Mouse (Mus musculus) midbrain, embryonic 13.5 days (tissue): ENCODE data around the gene Hes3. TPM values are rescaled to one million over a fixed set of nuclear protein-coding genes. Genes with fewer than 3 reads are reported as not detected.

Source experiments
- ATAC-seq: fragments of 200-750 bp; cut with Nextera tagmentation; 2 replicates; pipeline ENCODE4 v1.8.0; 2017; ENCODE audit warnings: mild to moderate bottlenecking, moderate TSS enrichment, moderate library complexity
- H3K27ac ChIP-seq: fragments of 300-500 bp; sonication (generic); 2 replicates; pipeline ENCODE4 v1.5.1; 2015; ENCODE audit warnings: inconsistent platforms, mild to moderate bottlenecking, moderate library complexity
- H3K27me3 ChIP-seq: fragments of 300-500 bp; sonication (generic); 2 replicates; pipeline ENCODE4 v1.6.1; 2015; ENCODE audit warnings: mild to moderate bottlenecking, inconsistent platforms
- H3K36me3 ChIP-seq: fragments of 300-500 bp; sonication (generic); 2 replicates; pipeline ENCODE4 v1.6.1; 2015; ENCODE audit warnings: mild to moderate bottlenecking, inconsistent platforms
- H3K4me1 ChIP-seq: fragments of 300-500 bp; sonication (generic); replicated peaks from 2 replicates; pipeline ENCODE4 v1.6.1; 2015; ENCODE audit warnings: inconsistent platforms
- H3K4me2 ChIP-seq: fragments of 300-500 bp; sonication (generic); replicated peaks from 2 replicates; pipeline ENCODE4 v1.6.1; 2015; ENCODE audit warnings: moderate library complexity, mild to moderate bottlenecking, inconsistent platforms
- H3K4me3 ChIP-seq: fragments of 300-500 bp; sonication (generic); replicated peaks from 2 replicates; pipeline ENCODE4 v1.5.1; 2015; ENCODE audit warnings: mild to moderate bottlenecking, inconsistent platforms
- H3K9ac ChIP-seq: fragments of 300-500 bp; sonication (generic); replicated peaks from 2 replicates; pipeline ENCODE4 v1.6.1; 2015; ENCODE audit warnings: mild to moderate bottlenecking, inconsistent platforms
- H3K9me3 ChIP-seq: fragments of 300-500 bp; sonication (generic); 2 replicates; pipeline ENCODE4 v1.6.1; 2016; ENCODE audit warnings: mild to moderate bottlenecking, inconsistent platforms
- WGBS: fragments of 180-500 bp; shearing (Covaris S2); methylation state at CpG from one replicate; pipeline ENCODE4 v1.1.7; 2015; 5-methylcytosine and 5-hydroxymethylcytosine counted together
- polyA plus RNA-seq: library from polyadenylated mRNA; unstranded; fragments of >200 nt; fragmentation: Nextera tagmentation; extraction: Ambion mirVana; gene quantifications from 2 replicates; pipeline ENCODE4 v1.2.1, GENCODE M21; 2015

The Hes3 gene
- polyA plus RNA-seq, 1 experiment from 2014 or later = 1.4 TPM

DNA sequence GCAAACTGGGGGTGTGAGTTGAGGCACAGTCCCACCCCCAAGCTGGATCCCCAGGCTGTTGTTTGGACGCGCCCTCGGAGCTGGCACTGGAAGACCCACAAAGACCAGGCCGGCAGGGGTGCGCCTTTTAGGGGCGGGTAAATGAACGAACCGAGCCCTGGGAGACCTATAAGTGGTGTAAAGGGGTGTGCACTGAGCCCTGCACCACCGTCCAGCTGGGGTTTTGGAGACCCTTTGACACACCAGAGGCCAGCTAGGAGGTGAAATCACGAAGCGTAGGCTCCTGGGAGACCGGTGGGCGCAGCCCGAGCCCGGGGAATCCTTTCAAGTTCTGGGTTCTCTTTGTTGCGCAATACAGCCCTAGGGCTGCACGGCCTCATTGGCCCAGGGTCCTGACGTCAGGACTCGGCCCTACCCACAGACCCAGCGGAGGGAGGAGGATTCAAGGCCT lies 16.8 kb downstream of the Hes3 start:
- Histone ChIP-seq H3K4me1 (peaks cover 21% of the 10 kb centered on the region), H3K27me3 (peaks cover 85% of the 10 kb centered on the region), H3K4me2 (peak overlapping the region; percentile 87), H3K9ac (peak overlapping the region; percentile 82), H3K9me3 (no peaks in the 10 kb centered on the region), H3K36me3 (no peaks in the 10 kb centered on the region), H3K4me3 (peak overlapping the region; percentile 57), H3K27ac (peak overlapping the region; percentile 67)
- ATAC-seq = peak; percentile 44
- under 1% methylated on average over 20 of the region's 20 CpGs for WGBS

GRCm38 (mm10) chr4:152273621-152274236 lies 17.7 kb downstream of the Hes3 start, which contains the start of gene Gpr153:
Gene Gpr153 (plus strand): TSS chr4:152274232.
- peak within 1 kb of the TSS; percentile 67 for H3K27ac ChIP-seq
- peaks cover 80% of the 10 kb centered on the region for H3K27me3 ChIP-seq
- H3K36me3 ChIP-seq = no peaks in the 10 kb centered on the region

DNA sequence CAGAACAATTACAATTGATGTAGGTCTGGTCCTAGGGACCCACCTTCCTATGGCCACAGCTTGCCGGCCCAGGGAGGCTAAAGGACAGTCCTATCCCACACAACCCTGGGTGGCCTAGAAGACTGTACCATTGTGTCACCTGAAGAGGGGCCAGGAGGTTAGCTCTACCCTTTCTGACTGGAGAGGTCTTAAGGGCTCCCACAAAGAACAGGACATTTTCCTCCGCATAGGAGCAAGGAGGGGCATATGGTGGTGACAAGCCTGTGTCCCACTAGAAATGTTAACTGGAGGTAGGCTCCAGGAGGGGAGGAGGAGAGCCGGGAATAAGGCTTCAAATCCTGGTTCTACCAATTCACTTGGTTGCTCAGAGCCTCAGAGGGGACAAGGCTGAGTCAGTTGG lies 18.3 kb downstream of the Hes3 start:
- ATAC-seq = peak; percentile 21; the same call in 1 of the 2 replicates
- WGBS = 24% methylated on average over 3 of the region's 3 CpGs
- H3K4me1 ChIP-seq = peaks cover 21% of the 10 kb centered on the region
- H3K9me3 ChIP-seq = no peaks in the 10 kb centered on the region
- H3K4me3 ChIP-seq = no peak overlapping the region; the same call in 1 of the 2 replicates
- H3K27me3 ChIP-seq = peaks cover 78% of the 10 kb centered on the region
- H3K27ac ChIP-seq = peak overlapping the region; percentile 67
- peak overlapping the region; percentile 87 for H3K4me2 ChIP-seq
- H3K9ac ChIP-seq = no peak overlapping the region; the same call in 1 of the 2 replicates
- peaks cover 2% of the 10 kb centered on the region for H3K36me3 ChIP-seq

More at GRCm38 (mm10) chr4:152273621-152274236, 17.7 kb downstream of the Hes3 start, which contains the start of gene Gpr153:
- Histone ChIP-seq H3K4me2 (peak within 1 kb of the TSS; percentile 87), H3K4me1 (peaks cover 21% of the 10 kb centered on the region), H3K4me3 (peak within 1 kb of the TSS; percentile 57), H3K9ac (peak within 1 kb of the TSS; percentile 82), H3K9me3 (no peaks in the 10 kb centered on the region)
- peak; percentile 74 for ATAC-seq
- WGBS = 2% methylated on average over 30 of the region's 48 CpGs

- 0 out of 2 replicates have a peak overlapping the region, but pooled peaks have one; percentile 12 for H3K27ac ChIP-seq
- peaks cover 4% of the 10 kb centered on the region for H3K36me3 ChIP-seq
- H3K9me3 ChIP-seq = no peaks in the 10 kb centered on the region
- H3K27me3 ChIP-seq = peaks cover 73% of the 10 kb centered on the region
- ATAC-seq = 0 out of 2 replicates have a peak, but pooled peaks have one; percentile 3
- H3K4me3 ChIP-seq = no peak overlapping the region
- WGBS = 30% methylated on average over 9 of the region's 9 CpGs
- no peak overlapping the region for H3K4me2 ChIP-seq
- no peak overlapping the region for H3K9ac ChIP-seq
- peaks cover 21% of the 10 kb centered on the region for H3K4me1 ChIP-seq
Observed at GRCm38 (mm10) chr4:152272449-152273049, 18.9 kb downstream of the Hes3 start.

GRCm38 (mm10) chr4:152272006-152272405 lies 19.5 kb downstream of the Hes3 start:
- Histone ChIP-seq H3K4me2 (no peak overlapping the region), H3K4me1 (peaks cover 21% of the 10 kb centered on the region), H3K9me3 (no peaks in the 10 kb centered on the region), H3K4me3 (no peak overlapping the region), H3K36me3 (peaks cover 4% of the 10 kb centered on the region), H3K9ac (no peak overlapping the region), H3K27me3 (peaks cover 68% of the 10 kb centered on the region), H3K27ac (no peak overlapping the region)
- 69% methylated on average over 7 of the region's 7 CpGs for WGBS
- ATAC-seq = no peak

GRCm38 (mm10) chr4:152271334-152271733 lies 20.1 kb downstream of the Hes3 start:
- Histone ChIP-seq H3K4me2 (no peak overlapping the region), H3K4me1 (peaks cover 21% of the 10 kb centered on the region), H3K9me3 (no peaks in the 10 kb centered on the region), H3K9ac (no peak overlapping the region), H3K4me3 (no peak overlapping the region), H3K36me3 (peaks cover 4% of the 10 kb centered on the region), H3K27ac (no peak overlapping the region), H3K27me3 (peaks cover 61% of the 10 kb centered on the region)
- ATAC-seq = no peak
- 87% methylated on average over 11 of the region's 11 CpGs for WGBS

GRCm38 (mm10) chr4:152270599-152270998 lies 20.9 kb downstream of the Hes3 start:
- no peak for ATAC-seq
- peaks cover 54% of the 10 kb centered on the region for H3K27me3 ChIP-seq
- no peak overlapping the region for H3K27ac ChIP-seq
- H3K9ac ChIP-seq = no peak overlapping the region
- H3K9me3 ChIP-seq = no peaks in the 10 kb centered on the region
- no peak overlapping the region for H3K4me3 ChIP-seq
- peaks cover 4% of the 10 kb centered on the region for H3K36me3 ChIP-seq
- H3K4me2 ChIP-seq = no peak overlapping the region
- peaks cover 29% of the 10 kb centered on the region for H3K4me1 ChIP-seq
- WGBS = 82% methylated on average over 9 of the region's 9 CpGs

- ATAC-seq = no peak
- H3K4me2 ChIP-seq = no peak overlapping the region
- H3K27me3 ChIP-seq = peaks cover 48% of the 10 kb centered on the region
- WGBS = 85% methylated on average over 13 of the region's 13 CpGs
- H3K27ac ChIP-seq = no peak overlapping the region
- no peaks in the 10 kb centered on the region for H3K9me3 ChIP-seq
- peaks cover 25% of the 10 kb centered on the region for H3K4me1 ChIP-seq
- H3K36me3 ChIP-seq = peaks cover 6% of the 10 kb centered on the region
- no peak overlapping the region for H3K4me3 ChIP-seq
- H3K9ac ChIP-seq = no peak overlapping the region
Observed at GRCm38 (mm10) chr4:152269967-152270366, 21.5 kb downstream of the Hes3 start.

- H3K27me3 ChIP-seq = peaks cover 31% of the 10 kb centered on the region
- no peaks in the 10 kb centered on the region for H3K9me3 ChIP-seq
- H3K4me2 ChIP-seq = no peak overlapping the region
- peaks cover 7% of the 10 kb centered on the region for H3K36me3 ChIP-seq
- ATAC-seq = no peak
- no peak overlapping the region for H3K27ac ChIP-seq
- no peak overlapping the region for H3K4me3 ChIP-seq
- 84% methylated on average over 13 of the region's 13 CpGs for WGBS
- H3K9ac ChIP-seq = no peak overlapping the region
- peaks cover 19% of the 10 kb centered on the region for H3K4me1 ChIP-seq
Observed at GRCm38 (mm10) chr4:152267748-152268369, 23.6 kb downstream of the Hes3 start.

GRCm38 (mm10) chr4:152266236-152266895 lies 25.1 kb downstream of the Hes3 start:
- peaks cover 16% of the 10 kb centered on the region; the same call in 1 of the 2 replicates for H3K27me3 ChIP-seq
- ATAC-seq = no peak
- H3K4me1 ChIP-seq = peaks cover 19% of the 10 kb centered on the region
- H3K36me3 ChIP-seq = peaks cover 7% of the 10 kb centered on the region
- no peak overlapping the region for H3K9ac ChIP-seq
- WGBS = 71% methylated on average over 10 of the region's 10 CpGs
- H3K27ac ChIP-seq = no peak overlapping the region
- H3K4me3 ChIP-seq = no peak overlapping the region
- no peaks in the 10 kb centered on the region for H3K9me3 ChIP-seq
- no peak overlapping the region for H3K4me2 ChIP-seq

DNA sequence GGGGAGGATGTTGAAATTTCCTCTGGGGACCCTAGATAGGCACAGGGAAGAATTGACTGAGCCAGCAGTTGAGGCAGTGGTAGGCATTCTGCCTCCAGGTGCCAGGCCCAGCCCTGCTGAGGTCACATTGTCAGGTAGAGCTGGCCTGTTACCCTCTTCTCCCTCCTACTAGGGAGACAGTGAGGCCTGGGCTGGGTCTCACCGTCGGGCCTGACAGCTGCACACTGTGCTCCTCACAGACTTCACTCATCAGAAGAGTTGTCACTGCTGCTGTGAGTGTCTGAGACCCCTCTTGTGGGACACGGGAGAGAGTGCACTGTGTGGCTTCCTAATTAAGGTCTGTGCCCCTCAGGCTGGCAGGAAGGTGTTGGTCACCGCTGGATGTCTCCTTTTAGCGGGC lies 25.7 kb downstream of the Hes3 start:
- ATAC-seq = no peak
- 63% methylated on average over 5 of the region's 5 CpGs for WGBS
- peaks cover 12% of the 10 kb centered on the region for H3K36me3 ChIP-seq
- no peak overlapping the region for H3K4me3 ChIP-seq
- H3K4me2 ChIP-seq = no peak overlapping the region
- peaks cover 19% of the 10 kb centered on the region for H3K4me1 ChIP-seq
- no peak overlapping the region for H3K27ac ChIP-seq
- peaks cover 10% of the 10 kb centered on the region; the same call in 1 of the 2 replicates for H3K27me3 ChIP-seq
- H3K9me3 ChIP-seq = no peaks in the 10 kb centered on the region
- no peak overlapping the region for H3K9ac ChIP-seq
